Mouse (Mus musculus): Measurements from ENCODE around the gene D630003M21Rik. TPM values are rescaled to one million over a fixed set of nuclear protein-coding genes. Genes with fewer than 3 reads are reported as not detected.
A peak's percentile ranks its signal among the peaks of the same experiment; 100 is the strongest.

Gene D630003M21Rik
- polyA plus RNA-seq, 1 experiment, result 1.7 TPM

DNA sequence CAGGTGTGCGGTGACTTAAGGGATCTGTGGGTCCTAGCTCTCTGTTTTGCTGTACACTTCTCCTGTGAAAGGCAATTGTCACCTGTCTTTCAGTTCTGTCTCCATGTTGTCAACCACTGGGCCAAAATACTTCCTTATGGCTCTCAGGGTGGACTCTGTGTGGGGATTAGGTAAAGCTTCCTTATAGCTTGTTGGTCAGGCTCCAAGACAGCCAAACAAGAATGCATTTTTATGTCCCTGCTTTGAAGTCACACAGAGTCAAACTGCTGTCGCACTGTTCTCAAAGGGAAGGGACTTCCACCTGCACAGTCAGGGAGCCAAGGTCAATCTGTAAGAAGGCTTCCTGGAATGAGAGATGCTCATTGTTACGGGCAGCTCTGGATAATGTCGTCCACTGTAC is 50.9 kb downstream of the D630003M21Rik start:
- H3K4me3 ChIP-seq (ENCODE audit: low read depth, low read length), result no peak overlapping the region
- H3K27ac ChIP-seq (ENCODE audit: insufficient read depth, low read depth, low read length), result peak overlapping the region; percentile 99
- H3K27me3 ChIP-seq (ENCODE audit: control insufficient read depth, insufficient read depth, low read length), result no peaks in the 10 kb centered on the region
- 25% methylated on average over 4 of the region's 4 CpGs for WGBS
- TF ChIP-seq CTCF (IDR thresholded peaks at IDR 0.05; ENCODE audit: extremely low read depth, insufficient read length, insufficient replicate concordance, low read depth, low read length), result no peak
- no peak for TF ChIP-seq POLR2A (IDR thresholded peaks at IDR 0.05; ENCODE audit: low read depth, low read length)
- H3K36me3 ChIP-seq (ENCODE audit: control insufficient read depth, insufficient read depth, low read length), result no peaks in the 10 kb centered on the region
- peaks cover 45% of the 10 kb centered on the region for H3K4me1 ChIP-seq (ENCODE audit: control insufficient read depth, insufficient read depth, insufficient read length, low read length)

GRCm38 (mm10) chr2:158177574-158177973 is 51.4 kb downstream of the D630003M21Rik start:
- Histone ChIP-seq H3K4me1 (ENCODE audit: control insufficient read depth, insufficient read depth, insufficient read length, low read length) (peaks cover 45% of the 10 kb centered on the region), H3K27ac (ENCODE audit: insufficient read depth, low read depth, low read length) (peak overlapping the region; percentile 99), H3K4me3 (ENCODE audit: low read depth, low read length) (no peak overlapping the region), H3K36me3 (ENCODE audit: control insufficient read depth, insufficient read depth, low read length) (no peaks in the 10 kb centered on the region), H3K27me3 (ENCODE audit: control insufficient read depth, insufficient read depth, low read length) (no peaks in the 10 kb centered on the region)
- 49% methylated on average over 3 of the region's 3 CpGs for WGBS
- TF ChIP-seq CTCF (IDR thresholded peaks at IDR 0.05; ENCODE audit: extremely low read depth, insufficient read length, insufficient replicate concordance, low read depth, low read length), result no peak
- TF ChIP-seq POLR2A (IDR thresholded peaks at IDR 0.05; ENCODE audit: low read depth, low read length), result no peak

GRCm38 (mm10) chr2:158176763-158177162 is 52.3 kb downstream of the D630003M21Rik start:
- no peak overlapping the region for H3K4me3 ChIP-seq (ENCODE audit: low read depth, low read length)
- H3K27me3 ChIP-seq (ENCODE audit: control insufficient read depth, insufficient read depth, low read length), result no peaks in the 10 kb centered on the region
- no peaks in the 10 kb centered on the region for H3K36me3 ChIP-seq (ENCODE audit: control insufficient read depth, insufficient read depth, low read length)
- H3K4me1 ChIP-seq (ENCODE audit: control insufficient read depth, insufficient read depth, insufficient read length, low read length), result peaks cover 41% of the 10 kb centered on the region
- no peak for TF ChIP-seq POLR2A (IDR thresholded peaks at IDR 0.05; ENCODE audit: low read depth, low read length)
- TF ChIP-seq CTCF (IDR thresholded peaks at IDR 0.05; ENCODE audit: extremely low read depth, insufficient read length, insufficient replicate concordance, low read depth, low read length), result no peak
- 90% methylated on average over 9 of the region's 9 CpGs for WGBS
- H3K27ac ChIP-seq (ENCODE audit: insufficient read depth, low read depth, low read length), result no peak overlapping the region

- WGBS, result 56% methylated on average over 3 of the region's 3 CpGs
- Histone ChIP-seq H3K27ac (ENCODE audit: insufficient read depth, low read depth, low read length) (0 out of 2 replicates have a peak overlapping the region, but pooled peaks have one; percentile 48), H3K27me3 (ENCODE audit: control insufficient read depth, insufficient read depth, low read length) (no peaks in the 10 kb centered on the region), H3K36me3 (ENCODE audit: control insufficient read depth, insufficient read depth, low read length) (no peaks in the 10 kb centered on the region), H3K4me3 (ENCODE audit: low read depth, low read length) (no peak overlapping the region), H3K4me1 (ENCODE audit: control insufficient read depth, insufficient read depth, insufficient read length, low read length) (peaks cover 33% of the 10 kb centered on the region)
- TF ChIP-seq POLR2A (IDR thresholded peaks at IDR 0.05; ENCODE audit: low read depth, low read length) (no peak), CTCF (IDR thresholded peaks at IDR 0.05; ENCODE audit: extremely low read depth, insufficient read length, insufficient replicate concordance, low read depth, low read length) (no peak)
These were observed 53.6 kb downstream of the D630003M21Rik start for GRCm38 (mm10) chr2:158175433-158175832.

- no peak for TF ChIP-seq POLR2A (IDR thresholded peaks at IDR 0.05; ENCODE audit: low read depth, low read length)
- no peak for TF ChIP-seq CTCF (IDR thresholded peaks at IDR 0.05; ENCODE audit: extremely low read depth, insufficient read length, insufficient replicate concordance, low read depth, low read length)
- H3K4me3 ChIP-seq (ENCODE audit: low read depth, low read length), result no peak overlapping the region
- no peaks in the 10 kb centered on the region for H3K27me3 ChIP-seq (ENCODE audit: control insufficient read depth, insufficient read depth, low read length)
- peaks cover 33% of the 10 kb centered on the region for H3K4me1 ChIP-seq (ENCODE audit: control insufficient read depth, insufficient read depth, insufficient read length, low read length)
- H3K36me3 ChIP-seq (ENCODE audit: control insufficient read depth, insufficient read depth, low read length), result no peaks in the 10 kb centered on the region
- WGBS, result 86% methylated on average over 15 of the region's 15 CpGs
- H3K27ac ChIP-seq (ENCODE audit: insufficient read depth, low read depth, low read length), result peak overlapping the region; percentile 48
These were observed 54.1 kb downstream of the D630003M21Rik start for GRCm38 (mm10) chr2:158174958-158175357.

- Histone ChIP-seq H3K4me1 (ENCODE audit: control insufficient read depth, insufficient read depth, insufficient read length, low read length) (peaks cover 30% of the 10 kb centered on the region), H3K4me3 (ENCODE audit: low read depth, low read length) (no peak overlapping the region), H3K27ac (ENCODE audit: insufficient read depth, low read depth, low read length) (peak overlapping the region; percentile 48), H3K36me3 (ENCODE audit: control insufficient read depth, insufficient read depth, low read length) (no peaks in the 10 kb centered on the region), H3K27me3 (ENCODE audit: control insufficient read depth, insufficient read depth, low read length) (no peaks in the 10 kb centered on the region)
- WGBS, result 47% methylated on average over 5 of the region's 5 CpGs
- TF ChIP-seq POLR2A (IDR thresholded peaks at IDR 0.05; ENCODE audit: low read depth, low read length) (no peak), CTCF (IDR thresholded peaks at IDR 0.05; ENCODE audit: extremely low read depth, insufficient read length, insufficient replicate concordance, low read depth, low read length) (no peak)
These were observed 54.6 kb downstream of the D630003M21Rik start for GRCm38 (mm10) chr2:158174438-158174837.

- Histone ChIP-seq H3K4me3 (ENCODE audit: low read depth, low read length) (no peak overlapping the region), H3K36me3 (ENCODE audit: control insufficient read depth, insufficient read depth, low read length) (no peaks in the 10 kb centered on the region), H3K27ac (ENCODE audit: insufficient read depth, low read depth, low read length) (no peak overlapping the region), H3K4me1 (ENCODE audit: control insufficient read depth, insufficient read depth, insufficient read length, low read length) (peaks cover 39% of the 10 kb centered on the region), H3K27me3 (ENCODE audit: control insufficient read depth, insufficient read depth, low read length) (no peaks in the 10 kb centered on the region)
- 95% methylated on average over 2 of the region's 2 CpGs for WGBS
- TF ChIP-seq CTCF (IDR thresholded peaks at IDR 0.05; ENCODE audit: extremely low read depth, insufficient read length, insufficient replicate concordance, low read depth, low read length), result no peak
- no peak for TF ChIP-seq POLR2A (IDR thresholded peaks at IDR 0.05; ENCODE audit: low read depth, low read length)
These were observed 58.6 kb downstream of the D630003M21Rik start for GRCm38 (mm10) chr2:158170394-158170793.

All from small intestine, adult 2 months (tissue).